Mouse (Mus musculus) cerebellum, adult 2 months (tissue): ENCODE results near the gene Ifitm6.

Experiments
- CTCF ChIP-seq: fragments of 200-500 bp; IDR thresholded peaks from 2 replicates; pipeline ENCODE4 v1.5.1; 2011; ENCODE audit warnings: low read depth, mild to moderate bottlenecking, control low read depth, low read length, moderate library complexity, borderline replicate concordance; ENCODE audit not compliant: insufficient read depth
- POLR2A ChIP-seq: fragments of 200-500 bp; IDR thresholded peaks from 2 replicates; pipeline ENCODE4 v1.6.1; 2011; ENCODE audit warnings: low read length, control low read depth, borderline replicate concordance; ENCODE audit not compliant: insufficient read depth

- no peak for TF ChIP-seq CTCF
- TF ChIP-seq POLR2A, result no peak
Observed at GRCm38 (mm10) chr7:140982971-140983370, 34.8 kb downstream of the Ifitm6 start.
